Mouse (Mus musculus): ENCODE data around the gene Dnajc30.
"Not testable (repeated sequence)": the region's sequence is repeated elsewhere in the genome, so short reads cannot be mapped to it uniquely, and the experiment has no call there.

Dnajc30 gene

GRCm38 (mm10) chr5:135064382-135064766, 372 bp downstream of the Dnajc30 start:
- DNase-seq (ENCODE audit: low read depth, low spot score): no peak

GRCm38 (mm10) chr5:135064909-135065446, 976 bp downstream of the Dnajc30 start, which contains the start of gene Bud23:
Gene Bud23 (minus strand): TSS chr5:135064959.
- DNase-seq (ENCODE audit: low read depth, low spot score): not testable (repeated sequence)

- no peak for DNase-seq (ENCODE audit: low read depth, low spot score)
These were observed 2.0 kb downstream of the Dnajc30 start for GRCm38 (mm10) chr5:135066008-135066407.

GRCm38 (mm10) chr5:135070448-135070847, 6.4 kb downstream of the Dnajc30 start:
- no peak for DNase-seq (ENCODE audit: low read depth, low spot score)

- no peak for DNase-seq (ENCODE audit: low read depth, low spot score)
These were observed 8.1 kb downstream of the Dnajc30 start for GRCm38 (mm10) chr5:135072061-135072460.

GRCm38 (mm10) chr5:135072720-135073119, 8.7 kb downstream of the Dnajc30 start:
- no peak for DNase-seq (ENCODE audit: low read depth, low spot score)

- DNase-seq (ENCODE audit: low read depth, low spot score): no peak
These were observed 9.5 kb downstream of the Dnajc30 start for GRCm38 (mm10) chr5:135073349-135074150.

GRCm38 (mm10) chr5:135075655-135076054, 11.7 kb downstream of the Dnajc30 start:
- DNase-seq (ENCODE audit: low read depth, low spot score): no peak

GRCm38 (mm10) chr5:135076368-135076767, 12.4 kb downstream of the Dnajc30 start:
- DNase-seq (ENCODE audit: low read depth, low spot score): no peak

- no peak for DNase-seq (ENCODE audit: low read depth, low spot score)
These were observed 13.0 kb downstream of the Dnajc30 start for GRCm38 (mm10) chr5:135076931-135077505.

- DNase-seq (ENCODE audit: low read depth, low spot score): peak; percentile 72
These were observed 13.8 kb downstream of the Dnajc30 start, which contains the start of gene Vps37d for GRCm38 (mm10) chr5:135077564-135078481. Gene Vps37d (minus strand): TSS chr5:135078266.

- no peak for DNase-seq (ENCODE audit: low read depth, low spot score)
These were observed 14.4 kb downstream of the Dnajc30 start for GRCm38 (mm10) chr5:135078482-135078810.

GRCm38 (mm10) chr5:135079578-135079977, 15.6 kb downstream of the Dnajc30 start:
- DNase-seq (ENCODE audit: low read depth, low spot score): no peak

GRCm38 (mm10) chr5:135080539-135080938, 16.5 kb downstream of the Dnajc30 start:
- no peak for DNase-seq (ENCODE audit: low read depth, low spot score)

- DNase-seq (ENCODE audit: low read depth, low spot score): no peak
These were observed 22.9 kb downstream of the Dnajc30 start for GRCm38 (mm10) chr5:135086871-135087270.

GRCm38 (mm10) chr5:135089653-135090052, 25.7 kb downstream of the Dnajc30 start, which contains the start of gene Mlxipl:
Gene Mlxipl (plus strand): TSS chr5:135089890.
- no peak for DNase-seq (ENCODE audit: low read depth, low spot score)

GRCm38 (mm10) chr5:135100981-135101380, 37.0 kb downstream of the Dnajc30 start:
- DNase-seq (ENCODE audit: low read depth, low spot score): no peak

- no peak for DNase-seq (ENCODE audit: low read depth, low spot score)
These were observed 40.1 kb downstream of the Dnajc30 start for GRCm38 (mm10) chr5:135103999-135104660.

GRCm38 (mm10) chr5:135106758-135107256, 42.8 kb downstream of the Dnajc30 start:
- DNase-seq (ENCODE audit: low read depth, low spot score): peak; percentile 24

- DNase-seq (ENCODE audit: low read depth, low spot score): no peak
These were observed 43.8 kb downstream of the Dnajc30 start for GRCm38 (mm10) chr5:135107521-135108501.
